Mouse (Mus musculus) CH12F3 (cell line): Measurements from ENCODE around the gene Twist2.

Experiments
- in situ Hi-C: fragments of 300-500 bp; cut with MboI; formaldehyde crosslinking; loops from 2 replicates; pipeline ENCODE4 v1.14.3; 2020; ENCODE audit warnings: low sequenced_read_pairs

Twist2 gene

DNA sequence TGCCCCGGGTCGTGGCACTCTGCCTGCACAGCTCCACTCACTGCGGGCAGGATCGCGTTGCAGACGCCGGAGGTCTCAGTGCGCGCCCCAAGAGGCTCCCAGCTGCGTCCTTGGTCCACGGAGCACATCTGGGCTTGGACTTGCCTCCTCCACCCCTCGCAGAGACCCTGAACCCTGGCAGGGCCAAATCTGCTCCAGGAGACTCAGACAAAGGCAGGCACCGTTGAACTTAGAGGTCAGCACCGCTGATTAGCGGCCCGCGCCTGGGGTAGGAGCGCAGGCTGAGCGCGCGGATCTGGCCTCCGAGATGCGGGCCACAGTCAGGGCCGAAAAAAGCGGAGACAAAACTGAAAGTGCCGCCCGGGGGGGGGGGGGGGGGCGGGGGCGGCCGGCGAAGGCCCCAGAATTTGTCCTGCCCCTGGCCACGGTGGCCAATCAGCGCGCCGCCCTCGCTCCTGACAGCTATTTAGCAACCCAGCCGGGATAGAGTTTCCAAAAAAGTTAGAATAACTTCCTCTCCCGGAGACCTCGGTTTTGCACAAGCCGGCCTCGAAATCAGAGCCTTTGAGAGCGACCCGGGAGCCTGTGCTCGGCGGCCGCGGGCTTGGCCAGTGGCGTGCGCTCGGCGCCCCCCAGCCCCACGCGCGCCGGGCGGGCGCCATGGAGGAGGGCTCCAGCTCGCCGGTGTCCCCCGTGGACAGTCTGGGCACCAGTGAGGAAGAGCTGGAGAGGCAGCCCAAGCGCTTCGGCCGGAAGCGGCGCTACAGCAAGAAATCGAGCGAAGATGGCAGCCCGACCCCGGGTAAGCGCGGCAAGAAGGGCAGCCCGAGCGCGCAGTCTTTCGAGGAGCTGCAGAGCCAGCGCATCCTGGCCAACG lies at the start of gene Twist2:
Gene Twist2 (plus strand): TSS at position 495 of the 877 bp plus-strand sequence.
- in situ Hi-C loops = no loop called here

DNA sequence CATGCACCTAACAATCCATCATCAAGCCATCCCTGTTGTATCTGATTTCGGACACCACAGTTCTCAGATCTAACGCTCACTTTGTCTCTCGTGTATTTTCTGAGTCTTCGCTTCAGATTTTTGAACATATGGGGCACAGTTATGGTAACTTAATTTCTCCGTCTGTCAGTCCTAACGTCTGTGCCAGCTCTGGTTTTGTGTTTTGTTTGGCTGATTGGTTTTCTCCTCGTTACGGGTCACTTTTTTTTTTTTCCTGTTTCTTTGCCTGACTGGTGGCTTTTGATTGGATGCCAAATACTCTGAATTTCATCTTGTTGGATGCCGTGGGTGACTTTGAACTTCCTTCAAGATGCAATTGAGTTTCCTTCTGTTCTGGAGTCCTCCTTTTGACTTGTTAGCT lies 48.3 kb upstream of the Twist2 start:
- in situ Hi-C loops = no loop called here

GRCm38 (mm10) chr1:91755102-91755501 lies 46.2 kb upstream of the Twist2 start:
- in situ Hi-C loops = no loop called here

GRCm38 (mm10) chr1:91757292-91757691 lies 44.0 kb upstream of the Twist2 start:
- in situ Hi-C loops = no loop called here

- in situ Hi-C loops = no loop called here
Observed at GRCm38 (mm10) chr1:91758143-91758542, 43.1 kb upstream of the Twist2 start.

GRCm38 (mm10) chr1:91758600-91759515 lies 42.4 kb upstream of the Twist2 start:
- in situ Hi-C loops = no loop called here

- in situ Hi-C loops = no loop called here
Observed at GRCm38 (mm10) chr1:91760140-91760986, 40.9 kb upstream of the Twist2 start.

DNA sequence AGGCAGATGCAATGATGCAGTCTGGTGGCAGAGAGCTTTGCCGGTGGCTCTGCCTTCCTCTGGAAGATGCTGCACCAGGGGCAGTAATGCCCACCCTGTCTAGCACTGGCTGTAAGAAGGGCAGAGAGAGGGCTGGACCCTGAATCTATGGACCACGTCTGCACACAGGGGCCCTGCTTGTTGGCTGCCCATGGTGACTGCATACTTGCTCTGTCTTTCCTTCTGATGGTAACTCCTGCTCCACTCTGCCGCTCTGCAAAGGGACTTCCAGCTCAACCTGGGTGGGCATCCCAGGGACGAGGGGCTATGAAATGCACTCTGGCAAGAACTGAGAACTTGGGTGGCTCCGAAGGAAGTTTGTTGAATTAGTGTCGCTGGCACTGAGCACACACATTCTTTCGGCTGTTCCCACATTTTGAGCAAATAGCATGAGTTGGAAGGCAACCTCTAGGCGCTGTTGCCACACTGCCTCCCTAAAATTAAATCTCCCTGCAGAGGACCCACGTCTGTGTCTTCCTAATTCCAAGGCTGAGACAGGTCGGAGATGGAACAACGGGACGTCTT lies 38.7 kb upstream of the Twist2 start:
- in situ Hi-C loops = no loop called here

GRCm38 (mm10) chr1:91770221-91770624 lies 31.0 kb upstream of the Twist2 start:
- in situ Hi-C loops = no loop called here

DNA sequence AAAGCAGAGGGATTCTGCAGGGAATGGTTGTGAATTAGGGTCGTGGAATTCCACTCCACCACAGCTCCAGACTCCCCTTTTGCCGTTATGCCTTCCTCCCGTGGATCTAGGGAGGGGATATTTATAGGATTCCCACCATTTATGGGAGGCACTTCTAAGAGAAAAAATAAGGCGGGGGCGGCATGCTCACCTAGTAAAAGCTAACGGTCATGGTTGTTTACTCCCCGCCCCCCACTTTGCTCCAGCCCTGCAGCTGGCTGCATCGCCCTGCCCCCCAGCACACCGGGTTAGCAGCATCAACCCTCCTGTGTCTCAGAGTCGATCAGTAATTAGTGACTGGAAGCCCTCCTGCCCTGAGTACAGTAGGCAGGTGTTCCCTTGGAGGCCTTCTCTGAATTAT lies 30.6 kb upstream of the Twist2 start:
- in situ Hi-C loops = no loop called here

DNA sequence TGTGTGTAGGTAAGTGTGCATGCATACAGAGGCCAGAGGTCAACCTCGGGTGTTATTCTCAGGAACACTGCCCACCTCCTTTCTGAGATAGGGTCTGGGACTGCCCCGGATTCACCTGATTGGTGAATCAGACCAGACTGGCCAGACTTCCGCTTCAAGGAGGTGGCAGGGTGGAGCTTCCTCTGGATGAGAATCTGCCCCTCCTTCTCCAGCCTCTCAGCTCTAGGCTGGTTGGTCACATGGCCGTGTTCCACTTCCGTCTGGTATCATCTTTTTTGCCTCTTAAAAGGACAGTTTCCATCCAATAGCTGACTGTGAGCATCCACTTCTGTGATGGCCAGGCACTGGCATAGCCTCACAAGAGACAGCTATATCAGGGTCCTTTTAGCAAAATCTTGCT lies 24.3 kb upstream of the Twist2 start:
- in situ Hi-C loops = no loop called here

DNA sequence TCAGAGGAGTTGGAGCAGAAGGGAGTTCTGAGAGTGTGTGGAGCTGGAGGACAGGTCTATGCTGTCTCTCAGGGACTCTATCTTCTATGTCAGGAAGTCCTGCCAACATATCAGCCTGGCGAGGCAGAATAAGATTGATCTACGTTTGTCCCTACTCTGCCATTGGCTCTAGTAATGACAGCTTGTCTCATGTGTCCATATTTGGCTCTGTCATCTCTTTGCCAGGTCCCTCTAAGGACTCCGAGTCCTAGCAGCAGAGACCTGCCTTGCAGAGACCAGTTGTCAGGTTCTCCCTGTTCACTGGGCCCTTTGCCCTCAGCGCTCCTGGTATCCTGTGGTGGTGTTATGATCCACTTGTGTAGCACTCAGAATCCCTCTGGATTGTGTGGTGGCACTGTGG lies 21.4 kb upstream of the Twist2 start:
- in situ Hi-C loops = no loop called here

GRCm38 (mm10) chr1:91781182-91781581 lies 20.1 kb upstream of the Twist2 start:
- in situ Hi-C loops = no loop called here

- in situ Hi-C loops = no loop called here
Observed at GRCm38 (mm10) chr1:91784162-91784561, 17.1 kb upstream of the Twist2 start.

DNA sequence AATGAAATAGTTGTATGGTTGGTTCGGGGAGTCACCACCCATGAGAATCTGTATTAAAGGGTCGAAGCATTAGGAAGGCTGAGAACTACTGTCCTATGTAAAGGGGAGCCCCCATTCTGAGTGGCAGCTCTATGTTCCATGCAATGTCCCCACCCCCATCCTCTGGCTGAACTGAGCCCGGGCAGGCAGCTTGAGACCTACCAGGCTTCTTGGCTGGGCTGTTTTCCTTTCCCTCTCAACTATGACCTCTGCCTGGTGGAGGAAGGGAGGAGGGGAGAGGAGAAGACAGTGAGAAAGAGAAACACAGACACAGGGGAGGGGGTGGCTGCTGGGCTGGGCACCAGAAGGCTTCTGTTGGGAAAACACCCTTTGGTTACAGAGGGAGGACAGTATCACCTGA lies 1.9 kb upstream of the Twist2 start:
- in situ Hi-C loops = no loop called here

GRCm38 (mm10) chr1:91800348-91800747 lies 913 bp upstream of the Twist2 start:
- in situ Hi-C loops = no loop called here

GRCm38 (mm10) chr1:91801844-91802366 lies 644 bp downstream of the Twist2 start:
- in situ Hi-C loops = no loop called here

- in situ Hi-C loops = no loop called here
Observed at GRCm38 (mm10) chr1:91802406-91803121, 1.3 kb downstream of the Twist2 start.

GRCm38 (mm10) chr1:91803416-91803815 lies 2.2 kb downstream of the Twist2 start:
- in situ Hi-C loops = no loop called here

DNA sequence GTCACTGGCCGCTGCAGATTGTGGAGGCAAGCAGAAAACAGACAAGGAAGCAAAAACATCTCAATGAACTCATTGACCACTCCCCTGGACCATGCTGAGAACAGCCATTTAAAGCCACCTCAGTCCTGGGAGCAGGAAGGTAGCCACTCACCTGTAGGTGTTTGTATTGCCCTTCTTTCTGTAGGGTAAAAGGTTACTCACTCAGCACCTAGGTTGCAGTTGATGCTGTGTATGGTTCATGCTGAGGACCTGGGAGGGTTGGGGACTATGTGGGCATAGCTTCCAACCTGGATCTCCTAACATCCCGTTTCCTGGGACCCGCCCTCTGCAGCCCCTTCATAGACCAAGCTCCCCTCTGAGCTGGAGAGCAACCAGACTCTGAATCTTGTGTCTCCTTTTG lies 14.8 kb downstream of the Twist2 start:
- in situ Hi-C loops = no loop called here
